Mouse (Mus musculus) thymus, postnatal 14 days (tissue): ENCODE measurements around the gene Macf1.
"Not testable (repeated sequence)": the region's sequence is repeated elsewhere in the genome, so short reads cannot be mapped to it uniquely, and the experiment has no call there.

Experiments used
- DNase-seq: peaks from one replicate; pipeline ENCODE4 v3.0.0; 2021

Gene Macf1

DNA sequence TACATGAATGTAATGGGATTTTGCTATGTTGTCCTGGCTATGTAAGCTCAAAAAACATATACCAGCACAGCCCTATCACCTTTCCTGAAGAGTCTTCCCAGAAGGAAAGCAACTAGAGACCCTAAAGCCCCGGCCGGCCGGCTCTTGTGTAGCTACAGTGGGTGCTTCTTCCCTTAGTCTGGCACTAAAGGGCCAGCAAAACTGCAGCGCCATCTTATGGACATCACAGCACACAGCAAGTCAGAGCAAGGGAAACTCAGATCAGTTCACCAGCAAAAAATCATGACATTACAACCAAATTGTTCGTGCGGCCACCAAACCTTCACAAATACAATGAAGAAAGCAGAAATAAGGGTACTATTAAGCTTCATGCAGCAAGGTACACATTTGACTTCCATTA lies 154.9 kb downstream of the Macf1 start:
- peak; percentile 26 for DNase-seq

DNA sequence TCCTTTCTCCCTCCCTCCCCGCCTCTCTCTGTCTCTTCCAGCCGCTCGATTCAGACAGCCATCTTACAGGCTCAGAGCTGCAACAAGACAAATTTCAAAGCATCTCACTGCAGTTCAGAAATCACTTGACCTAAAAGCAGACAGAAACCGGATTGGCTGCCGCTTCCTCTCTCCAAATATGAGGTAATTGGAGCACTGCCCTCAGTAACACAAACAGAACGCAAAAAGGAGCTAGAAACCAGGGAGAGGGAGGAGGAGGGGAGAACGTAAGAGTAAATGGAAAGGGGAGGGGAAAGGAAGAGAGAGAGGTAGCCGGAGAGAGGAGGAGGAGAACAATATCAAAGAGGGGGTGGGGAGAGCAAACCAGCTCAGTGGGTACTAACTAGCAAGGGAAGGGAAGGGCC lies 156.6 kb downstream of the Macf1 start:
- no peak for DNase-seq

DNA sequence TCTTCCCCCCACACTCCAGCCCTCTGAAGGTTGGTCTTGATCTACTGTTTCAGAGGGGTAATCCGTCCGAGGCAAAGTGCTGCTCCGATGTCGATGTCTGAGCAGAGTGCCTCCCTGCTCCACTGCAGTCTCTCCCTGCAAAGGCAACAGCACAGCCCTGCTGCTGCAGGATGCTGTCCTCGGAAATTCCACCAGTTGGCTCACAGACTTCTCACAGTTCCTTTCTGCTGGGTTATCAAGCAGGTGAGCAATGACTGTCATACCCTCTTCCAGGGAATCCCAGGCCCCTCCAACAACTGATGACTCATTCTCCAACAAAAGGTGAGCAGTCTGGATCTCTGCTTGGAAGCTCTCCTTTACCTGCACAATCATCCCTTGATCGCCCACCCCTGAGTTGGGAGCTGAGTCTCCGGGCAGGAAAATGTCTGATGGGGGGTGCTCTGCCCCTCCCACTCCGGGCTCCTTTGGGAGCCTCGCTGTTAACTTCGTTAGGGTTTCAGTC lies 157.3 kb downstream of the Macf1 start:
- DNase-seq, result no peak

DNA sequence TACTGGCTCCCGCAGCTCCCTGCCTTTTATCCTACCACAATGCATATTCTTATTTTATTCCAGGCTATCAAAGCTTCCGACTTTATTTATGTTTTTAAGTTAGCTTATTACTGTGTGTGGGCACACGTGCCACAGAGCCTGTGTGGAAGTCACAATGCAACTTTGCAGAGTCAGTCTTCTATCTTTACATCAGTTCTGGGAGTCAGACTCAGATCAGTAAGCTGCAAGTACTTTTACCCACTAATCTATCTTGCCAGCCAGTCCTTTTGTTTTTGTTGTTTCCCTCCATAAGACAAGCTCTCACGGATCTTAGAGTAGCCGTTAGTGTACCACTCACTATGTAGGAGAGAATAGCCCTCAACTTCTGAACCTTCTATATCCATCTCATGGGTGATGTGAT lies 159.4 kb downstream of the Macf1 start:
- DNase-seq, result no peak

DNA sequence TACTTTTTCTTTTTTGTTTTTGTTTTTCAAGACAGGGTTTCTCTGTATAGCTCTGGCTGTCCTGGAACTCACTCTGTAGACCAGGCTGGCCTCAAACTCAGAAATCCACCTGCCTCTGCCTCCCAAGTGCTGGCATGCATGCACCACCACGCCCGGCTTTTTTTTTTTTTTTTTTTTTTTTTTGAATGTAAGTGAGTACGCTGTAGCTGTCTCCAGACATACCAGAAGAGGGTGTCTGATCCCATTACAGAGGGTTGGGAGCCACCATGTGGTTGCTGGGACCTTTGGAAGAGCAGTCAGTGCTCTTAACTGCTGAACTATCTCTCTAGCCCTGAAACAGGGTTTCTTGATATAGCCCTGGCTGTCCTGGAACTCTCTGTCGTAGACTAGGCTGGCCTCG lies 164.0 kb downstream of the Macf1 start:
- DNase-seq, result not testable (repeated sequence)

DNA sequence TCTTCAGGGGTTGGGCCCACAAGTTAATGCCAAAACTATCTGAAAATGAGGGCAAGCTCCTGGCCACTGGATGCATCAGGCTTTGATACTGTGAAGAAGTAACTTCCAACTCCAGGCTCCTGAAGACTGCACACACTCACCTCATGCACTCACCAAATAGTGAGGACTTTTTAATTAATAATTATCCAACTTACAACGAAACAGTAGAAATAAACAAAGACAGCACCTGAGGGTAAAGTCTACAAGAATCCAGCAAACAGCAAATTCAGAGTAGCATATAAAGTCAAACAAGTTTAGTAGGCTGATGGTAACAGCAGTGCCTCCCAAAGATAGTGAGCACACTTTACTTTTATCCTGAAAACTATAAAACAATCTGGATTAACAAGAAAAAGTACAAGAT lies 168.5 kb downstream of the Macf1 start:
- no peak for DNase-seq

GRCm38 (mm10) chr4:123510201-123510600 lies 174.0 kb downstream of the Macf1 start:
- DNase-seq, result no peak

DNA sequence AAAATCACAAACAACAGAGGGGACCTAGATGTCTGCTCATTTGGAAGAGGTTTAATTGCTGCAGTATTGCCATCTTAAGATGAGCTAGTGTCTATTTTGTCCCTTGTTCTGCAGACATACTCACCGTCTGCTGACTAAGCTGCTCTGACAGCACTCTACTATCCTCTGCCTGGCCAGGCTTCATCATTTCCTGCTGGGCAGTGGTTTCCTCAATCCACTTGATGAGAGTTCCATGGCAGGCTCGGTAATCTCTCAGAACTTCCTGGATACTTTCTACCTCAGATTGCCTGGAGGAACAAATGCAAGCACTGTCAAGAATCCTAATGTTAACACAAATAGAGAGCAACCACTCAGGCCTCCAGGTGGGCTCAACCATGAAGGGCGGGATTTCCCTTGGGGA lies 195.1 kb downstream of the Macf1 start:
- no peak for DNase-seq

GRCm38 (mm10) chr4:123479991-123480390 lies 204.2 kb downstream of the Macf1 start:
- no peak for DNase-seq

DNA sequence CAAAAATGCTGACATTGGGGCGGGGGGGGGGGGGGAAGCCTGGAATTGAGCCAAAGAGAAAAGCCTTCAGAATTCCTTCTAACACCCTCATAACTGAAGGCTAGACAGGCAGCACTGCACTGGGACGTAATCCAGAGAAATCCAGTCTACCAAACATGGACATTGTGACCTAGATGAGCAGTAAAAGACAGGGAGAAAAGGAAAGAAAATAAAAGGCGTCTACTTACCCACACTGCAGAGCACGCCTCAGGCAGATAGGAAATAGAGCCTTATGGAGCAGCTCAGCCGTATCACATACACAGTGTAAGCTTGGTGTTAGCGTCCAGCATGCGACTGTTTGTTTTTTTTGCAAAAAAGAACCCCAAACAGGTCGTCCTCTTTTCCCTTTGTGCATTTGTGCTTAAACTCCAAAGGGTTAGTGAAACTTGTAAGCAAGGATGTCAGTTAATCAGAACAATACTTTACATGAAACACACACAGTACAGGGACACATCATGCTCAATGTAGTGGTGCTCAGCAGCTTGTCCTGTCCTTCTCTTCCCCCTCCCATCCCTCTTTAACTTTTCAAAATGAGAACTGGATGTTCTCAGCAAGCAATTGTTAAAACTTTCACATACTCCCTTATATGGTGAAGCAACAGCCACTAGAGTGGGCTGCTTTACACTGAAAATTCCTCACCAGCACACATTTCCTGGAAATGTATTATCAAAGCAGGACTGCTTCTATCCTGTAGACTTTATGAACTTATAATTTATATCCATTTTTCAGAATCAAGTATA lies 205.3 kb downstream of the Macf1 start:
- no peak for DNase-seq

- no peak for DNase-seq
Observed at GRCm38 (mm10) chr4:123465799-123466198, 218.4 kb downstream of the Macf1 start.

GRCm38 (mm10) chr4:123460595-123461272 lies 223.4 kb downstream of the Macf1 start:
- peak; percentile 9 for DNase-seq

DNA sequence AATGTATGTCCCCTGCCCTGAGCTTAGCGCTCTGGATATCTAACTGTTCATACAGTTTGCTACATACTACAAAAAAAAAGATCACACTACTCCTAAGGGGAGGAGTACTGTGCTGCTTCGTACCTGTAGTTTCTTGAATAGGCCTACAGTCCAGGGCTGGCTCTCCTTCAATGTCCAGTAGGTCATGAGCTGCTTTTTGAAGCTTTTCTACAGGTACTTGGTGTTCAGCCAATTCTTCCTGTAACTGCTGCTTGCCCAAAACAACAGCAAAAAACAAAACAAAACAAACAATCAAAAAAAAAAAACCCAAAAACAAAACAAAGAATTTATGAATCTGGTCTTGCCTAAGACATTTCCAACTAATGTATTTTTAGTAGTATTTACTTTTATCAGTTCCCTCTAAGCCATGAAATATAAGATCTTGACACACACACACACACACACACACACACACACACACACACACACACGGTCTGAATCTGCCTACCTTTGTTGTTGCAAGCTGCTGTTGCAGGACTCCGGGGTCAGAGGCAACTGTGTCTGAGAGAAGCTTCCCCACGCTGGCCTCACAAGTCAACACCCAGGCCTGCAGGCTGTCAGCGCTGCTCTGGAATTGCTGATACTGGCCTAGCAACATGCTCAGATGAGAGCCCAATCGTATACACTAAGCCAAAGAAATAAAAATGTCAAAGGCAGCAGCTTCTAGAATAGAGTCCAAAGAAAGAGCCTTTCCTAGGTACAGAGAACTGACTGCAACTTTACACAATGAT lies 229.1 kb downstream of the Macf1 start:
- DNase-seq, result no peak

DNA sequence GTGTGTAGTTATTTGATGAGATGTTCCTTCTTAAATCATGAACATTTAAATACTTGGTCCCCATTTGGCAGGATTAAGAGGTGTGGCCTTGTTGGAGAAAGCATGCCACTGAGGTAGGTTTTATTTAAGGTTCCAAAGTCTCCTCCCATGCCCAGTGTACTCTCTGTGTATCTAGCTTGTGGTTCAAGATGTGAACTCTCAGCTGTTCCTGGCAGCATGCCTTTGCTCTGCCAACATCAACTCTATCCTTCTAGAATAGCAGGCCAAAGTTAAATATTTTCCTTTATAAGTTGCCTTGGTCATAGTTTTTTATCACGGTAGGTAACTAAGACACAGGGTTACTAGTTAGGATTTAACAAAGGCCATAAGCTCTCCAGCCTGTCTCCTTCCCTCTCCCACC lies 230.4 kb downstream of the Macf1 start:
- no peak for DNase-seq

DNA sequence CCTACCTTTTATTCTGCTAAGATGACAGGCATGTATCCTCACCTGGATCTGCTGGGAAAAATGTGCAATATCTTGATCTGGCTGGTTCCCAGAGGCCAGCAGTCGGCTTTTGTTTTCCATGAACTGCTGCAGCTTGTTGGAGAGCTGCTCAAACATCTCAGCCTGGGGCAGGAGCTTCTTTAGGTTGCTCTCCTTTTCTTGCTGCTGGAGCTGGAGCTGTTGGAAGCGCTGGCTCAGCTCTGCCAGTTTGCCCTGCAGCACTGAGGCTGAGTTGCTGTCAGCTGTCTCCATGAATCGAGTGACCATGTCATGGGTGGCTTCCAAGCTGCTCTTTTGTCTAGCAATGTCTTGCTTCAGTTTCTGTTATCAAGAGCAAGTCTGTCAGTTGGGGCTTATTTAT lies 232.2 kb downstream of the Macf1 start:
- DNase-seq, result no peak

DNA sequence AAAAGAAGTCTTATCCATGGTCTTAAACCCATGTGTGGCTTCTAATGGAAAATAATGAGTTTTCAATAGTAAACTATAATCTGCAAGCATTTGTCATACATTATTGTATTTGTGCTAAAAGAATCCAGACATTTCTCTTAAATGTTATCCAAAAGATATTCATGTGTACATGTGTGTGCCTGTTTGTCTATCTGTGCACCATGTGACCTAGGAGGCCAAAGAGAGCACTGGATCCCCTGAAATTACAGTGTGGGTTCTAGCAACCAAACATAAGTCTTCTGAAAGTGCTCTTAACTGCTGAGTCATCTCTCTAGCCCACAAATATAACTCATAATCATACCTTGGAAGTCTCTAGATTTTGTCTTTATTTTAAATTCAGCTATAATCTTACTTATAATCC lies 234.9 kb downstream of the Macf1 start:
- DNase-seq, result no peak

- no peak for DNase-seq
Observed at GRCm38 (mm10) chr4:123448015-123448414, 236.1 kb downstream of the Macf1 start.

- no peak for DNase-seq
Observed at GRCm38 (mm10) chr4:123447251-123447650, 236.9 kb downstream of the Macf1 start.

GRCm38 (mm10) chr4:123446754-123447153 lies 237.4 kb downstream of the Macf1 start:
- no peak for DNase-seq

DNA sequence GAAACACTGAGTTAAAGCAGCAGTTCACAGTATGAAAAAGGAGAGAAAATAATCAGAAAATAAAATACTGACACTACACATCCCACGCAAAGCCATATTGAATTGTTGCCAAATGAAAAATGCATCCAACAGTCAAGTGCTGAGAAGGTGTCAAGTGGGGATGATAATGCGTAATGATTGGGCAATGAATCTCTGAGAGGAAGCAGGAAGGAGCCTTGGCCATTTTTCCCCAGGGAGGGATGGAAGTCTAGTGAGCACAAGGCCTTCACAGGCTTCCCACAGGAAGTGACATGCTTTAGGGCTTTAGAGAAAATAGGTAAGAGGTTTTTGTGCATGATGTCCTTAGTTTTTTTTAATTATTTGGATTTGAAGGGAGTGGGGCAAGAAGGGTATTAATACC lies 237.9 kb downstream of the Macf1 start:
- DNase-seq, result not testable (repeated sequence)

DNA sequence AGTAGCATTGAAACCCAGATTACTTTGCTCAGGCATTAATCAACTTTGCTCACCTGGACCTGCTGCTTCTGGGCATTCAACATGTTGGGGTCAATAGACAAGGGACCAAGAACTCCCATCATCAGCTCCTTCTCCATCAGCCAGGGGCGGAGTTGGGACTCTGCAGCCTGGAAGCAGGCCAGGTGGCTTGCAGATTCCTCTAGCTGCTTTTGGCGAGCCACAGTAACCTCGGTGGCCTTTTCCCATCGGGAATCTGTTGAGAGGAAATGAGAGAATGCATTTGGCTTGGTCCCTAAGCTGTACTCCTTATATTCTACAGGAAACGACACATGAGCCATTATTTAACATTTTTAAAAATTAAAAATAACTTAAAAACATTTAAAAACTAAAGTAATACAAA lies 245.7 kb downstream of the Macf1 start:
- no peak for DNase-seq

- DNase-seq, result no peak
Observed at GRCm38 (mm10) chr4:123433171-123433570, 251.0 kb downstream of the Macf1 start.

- no peak for DNase-seq
Observed at GRCm38 (mm10) chr4:123431936-123432335, 252.2 kb downstream of the Macf1 start.
